Mouse (Mus musculus) erythroblast, embryonic 14.5 days (primary cell): ENCODE data around the gene Snx10. TPM values are rescaled to one million over a fixed set of nuclear protein-coding genes. Genes with fewer than 3 reads are reported as not detected.

ENCODE experiments used
- H3K27me3 ChIP-seq: 2 replicates; pipeline ENCODE4 v1.6.1; 2012; ENCODE audit warnings: inconsistent platforms; ENCODE audit not compliant: control insufficient read depth
- H3K36me3 ChIP-seq: 2 replicates; pipeline ENCODE4 v1.6.1; 2012; ENCODE audit warnings: mild to moderate bottlenecking, inconsistent platforms; ENCODE audit not compliant: control insufficient read depth
- H3K4me1 ChIP-seq: 2 replicates; pipeline ENCODE4 v1.6.1; 2012; ENCODE audit warnings: inconsistent platforms; ENCODE audit not compliant: control insufficient read depth
- H3K4me3 ChIP-seq: replicated peaks from 2 replicates; pipeline ENCODE3; 2012; ENCODE audit warnings: moderate library complexity, mild to moderate bottlenecking, inconsistent platforms
- H3K9me3 ChIP-seq: 2 replicates; pipeline ENCODE4 v1.6.1; 2012; ENCODE audit warnings: low read length, inconsistent platforms, mixed read lengths; ENCODE audit not compliant: control insufficient read depth
- GATA1 ChIP-seq: IDR thresholded peaks from 2 replicates; pipeline ENCODE4 v1.6.1; 2012; ENCODE audit warnings: low read length, inconsistent platforms, mixed read lengths
- TAL1 ChIP-seq: IDR thresholded peaks from 3 replicates; pipeline ENCODE4 v1.6.1; 2012; ENCODE audit warnings: low read length, inconsistent platforms, mixed read lengths
- polyA plus RNA-seq: library from polyadenylated mRNA; stranded (reverse); fragments of >175 nt; gene quantifications from 2 replicates; pipeline ENCODE4 v1.2.3, GENCODE M21; 2012

Snx10 gene
- polyA plus RNA-seq, 1 experiment = not detected

GRCm38 (mm10) chr6:51592356-51593115 lies 68.8 kb downstream of the Snx10 start:
- H3K4me1 ChIP-seq = peaks cover 4% of the 10 kb centered on the region; the same call in 1 of the 2 replicates
- TF ChIP-seq TAL1 (no peak), GATA1 (no peak)
- H3K4me3 ChIP-seq = peak overlapping the region; percentile 2
- H3K36me3 ChIP-seq = no peaks in the 10 kb centered on the region
- H3K27me3 ChIP-seq = peaks cover 10% of the 10 kb centered on the region
- no peaks in the 10 kb centered on the region for H3K9me3 ChIP-seq

GRCm38 (mm10) chr6:51593446-51594035 lies 69.8 kb downstream of the Snx10 start:
- Histone ChIP-seq H3K4me3 (no peak overlapping the region), H3K9me3 (no peaks in the 10 kb centered on the region), H3K36me3 (no peaks in the 10 kb centered on the region), H3K4me1 (peaks cover 4% of the 10 kb centered on the region; the same call in 1 of the 2 replicates), H3K27me3 (peaks cover 10% of the 10 kb centered on the region)
- no peak for TF ChIP-seq GATA1
- TF ChIP-seq TAL1 = no peak

GRCm38 (mm10) chr6:51594516-51594915 lies 70.8 kb downstream of the Snx10 start:
- Histone ChIP-seq H3K36me3 (no peaks in the 10 kb centered on the region), H3K27me3 (peaks cover 10% of the 10 kb centered on the region), H3K9me3 (no peaks in the 10 kb centered on the region), H3K4me3 (no peak overlapping the region), H3K4me1 (peaks cover 4% of the 10 kb centered on the region; the same call in 1 of the 2 replicates)
- no peak for TF ChIP-seq TAL1
- no peak for TF ChIP-seq GATA1

- H3K36me3 ChIP-seq = no peaks in the 10 kb centered on the region
- H3K4me3 ChIP-seq = no peak overlapping the region
Observed at GRCm38 (mm10) chr6:51598058-51598457, 74.4 kb downstream of the Snx10 start.

GRCm38 (mm10) chr6:51600412-51600811 lies 76.7 kb downstream of the Snx10 start:
- Histone ChIP-seq H3K4me1 (no peaks in the 10 kb centered on the region), H3K36me3 (no peaks in the 10 kb centered on the region), H3K4me3 (no peak overlapping the region), H3K9me3 (no peaks in the 10 kb centered on the region), H3K27me3 (no peaks in the 10 kb centered on the region)
- no peak for TF ChIP-seq TAL1
- TF ChIP-seq GATA1 = no peak

More at GRCm38 (mm10) chr6:51598058-51598457, 74.4 kb downstream of the Snx10 start:
- Histone ChIP-seq H3K27me3 (no peaks in the 10 kb centered on the region), H3K4me1 (no peaks in the 10 kb centered on the region), H3K9me3 (no peaks in the 10 kb centered on the region)
- TF ChIP-seq TAL1 = no peak
- no peak for TF ChIP-seq GATA1

GRCm38 (mm10) chr6:51602341-51602740 lies 78.6 kb downstream of the Snx10 start:
- Histone ChIP-seq H3K27me3 (no peaks in the 10 kb centered on the region; the same call in 1 of the 2 replicates), H3K36me3 (no peaks in the 10 kb centered on the region)

GRCm38 (mm10) chr6:51603691-51604090 lies 80.0 kb downstream of the Snx10 start:
- Histone ChIP-seq H3K4me1 (no peaks in the 10 kb centered on the region), H3K4me3 (no peak overlapping the region), H3K36me3 (no peaks in the 10 kb centered on the region), H3K27me3 (no peaks in the 10 kb centered on the region; the same call in 1 of the 2 replicates), H3K9me3 (no peaks in the 10 kb centered on the region)
- TF ChIP-seq GATA1 (no peak), TAL1 (no peak)

More at GRCm38 (mm10) chr6:51602341-51602740, 78.6 kb downstream of the Snx10 start:
- Histone ChIP-seq H3K9me3 (no peaks in the 10 kb centered on the region), H3K4me3 (no peak overlapping the region), H3K4me1 (no peaks in the 10 kb centered on the region)
- no peak for TF ChIP-seq TAL1

- Histone ChIP-seq H3K9me3 (no peaks in the 10 kb centered on the region), H3K4me3 (no peak overlapping the region), H3K4me1 (no peaks in the 10 kb centered on the region), H3K36me3 (no peaks in the 10 kb centered on the region), H3K27me3 (peaks cover 9% of the 10 kb centered on the region)
- TF ChIP-seq TAL1 (no peak), GATA1 (no peak)
Observed at GRCm38 (mm10) chr6:51606245-51606644, 82.5 kb downstream of the Snx10 start.

- H3K9me3 ChIP-seq = no peaks in the 10 kb centered on the region
- peaks cover 14% of the 10 kb centered on the region for H3K27me3 ChIP-seq
- TF ChIP-seq GATA1 (no peak), TAL1 (no peak)
- no peak overlapping the region for H3K4me3 ChIP-seq
- no peaks in the 10 kb centered on the region for H3K4me1 ChIP-seq
- no peaks in the 10 kb centered on the region for H3K36me3 ChIP-seq
Observed at GRCm38 (mm10) chr6:51606803-51607202, 83.1 kb downstream of the Snx10 start.
